Mouse (Mus musculus): Measurements from ENCODE around the gene Ryr1. TPM values are rescaled to one million over a fixed set of nuclear protein-coding genes. Genes with fewer than 3 reads are reported as not detected.

Ryr1 gene
- 0.18 to 0.60 TPM (median 0.46 TPM) in 4 replicates for total RNA-seq (2023)

DNA sequence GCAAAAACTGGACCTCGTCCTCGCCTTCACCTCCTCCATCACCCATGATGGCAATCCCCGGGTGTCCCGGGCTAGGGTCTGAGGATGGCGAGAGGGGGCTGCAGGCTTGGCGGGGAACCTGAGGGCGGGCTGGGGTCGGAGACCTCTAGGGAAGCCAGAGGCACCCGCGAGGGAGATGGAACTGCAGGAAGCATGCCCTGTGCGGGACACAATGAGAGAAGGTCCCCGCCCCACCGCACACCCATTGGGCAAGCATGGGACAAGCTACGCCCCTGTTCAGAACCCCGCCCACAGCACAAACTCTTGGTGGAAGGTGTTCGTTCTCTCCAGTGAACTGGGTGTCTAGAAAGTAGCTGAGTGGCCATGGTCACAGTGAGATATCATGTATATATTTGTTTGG is at the start of gene Ryr1:
Ryr1 (minus strand) TSS at position 210 of the 400 bp plus-strand sequence.

DNA sequence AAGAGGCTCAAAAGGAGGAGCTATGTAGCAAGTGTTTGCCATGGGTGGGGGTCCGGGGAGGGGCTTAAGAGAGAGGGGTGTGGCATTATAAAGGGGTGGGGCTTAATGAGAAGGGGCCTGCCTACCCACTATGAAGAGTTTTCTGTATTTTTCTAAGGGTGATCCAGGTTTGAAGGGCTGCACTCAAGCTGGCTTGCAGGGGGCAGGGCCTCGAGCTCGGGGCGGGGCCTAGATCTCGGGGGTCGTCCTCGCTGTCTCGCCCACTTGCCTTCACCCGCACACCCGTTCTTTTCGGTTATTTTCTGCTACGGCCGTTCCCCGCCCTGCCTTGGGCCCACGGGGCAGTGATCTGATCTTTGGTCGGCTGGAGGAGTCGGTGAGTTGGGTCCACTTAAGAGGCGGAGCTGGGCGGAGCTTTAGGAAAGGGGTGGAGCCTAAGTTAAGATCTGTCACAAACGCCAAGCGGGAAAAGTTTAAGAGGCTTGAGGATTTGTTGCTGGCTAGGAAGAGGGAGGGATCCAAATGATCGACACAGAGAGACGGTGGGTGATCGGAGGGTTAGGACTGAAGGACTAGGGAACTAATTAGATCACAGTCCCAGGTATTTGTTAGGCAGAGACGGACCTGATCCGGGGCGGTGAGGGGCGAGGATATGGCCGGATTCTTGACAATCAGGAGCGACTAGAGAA is 45.2 kb upstream of the Ryr1 start, which contains the start of the genes Ggn and Spred3:
Ggn (plus strand) TSS at position 145 of the 689 bp plus-strand sequence.
Spred3 (minus strand) TSS at position 346 of the 689 bp plus-strand sequence.

DNA sequence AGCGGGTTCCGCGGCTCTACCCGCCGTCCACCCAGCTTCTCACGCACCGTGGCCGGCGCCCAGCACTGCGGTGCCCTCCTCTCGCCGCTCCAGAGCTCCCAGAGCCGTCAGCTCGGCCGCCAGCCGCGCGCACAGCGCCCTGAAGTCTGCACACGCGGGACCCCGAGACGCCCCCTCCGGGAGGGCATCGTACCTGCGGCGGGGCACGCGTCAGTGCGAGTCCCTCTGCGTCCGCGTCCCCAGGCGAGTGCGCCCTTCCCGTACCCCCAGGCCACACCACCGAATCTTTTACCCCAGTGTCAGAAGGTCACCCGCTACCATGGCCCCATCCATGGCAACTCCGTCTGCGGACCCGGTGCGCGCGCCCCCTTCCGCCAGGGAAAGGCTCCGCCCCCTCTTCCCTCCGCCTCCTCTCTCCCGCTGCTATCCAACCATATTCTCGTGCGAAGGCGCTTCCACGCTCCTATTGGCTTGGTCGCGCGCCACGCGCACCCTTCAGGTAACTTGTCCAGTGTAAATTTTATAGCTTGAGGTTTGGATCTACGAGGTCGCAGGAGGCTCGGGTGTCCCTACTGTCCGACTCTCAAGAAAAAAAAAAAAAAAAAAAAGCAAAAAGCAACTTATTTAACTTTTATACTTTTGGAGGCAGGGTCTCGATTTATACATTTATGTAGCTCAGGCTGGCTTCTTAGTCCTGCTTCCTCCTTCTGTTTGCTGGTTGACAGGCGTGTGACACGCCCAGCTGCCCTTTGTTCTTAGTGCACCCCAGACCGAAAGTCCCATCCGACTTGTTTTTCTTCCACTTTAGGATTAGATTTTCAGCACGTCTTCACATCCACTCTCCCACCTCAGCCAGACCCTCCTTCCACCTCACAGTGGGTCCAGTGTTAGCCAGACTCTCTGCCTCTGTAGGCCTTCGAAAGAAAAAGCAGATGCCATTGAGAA is 31.1 kb upstream of the Ryr1 start, which contains the start of gene Fam98c:
Fam98c (minus strand) TSS at position 397 of the 945 bp plus-strand sequence.

DNA sequence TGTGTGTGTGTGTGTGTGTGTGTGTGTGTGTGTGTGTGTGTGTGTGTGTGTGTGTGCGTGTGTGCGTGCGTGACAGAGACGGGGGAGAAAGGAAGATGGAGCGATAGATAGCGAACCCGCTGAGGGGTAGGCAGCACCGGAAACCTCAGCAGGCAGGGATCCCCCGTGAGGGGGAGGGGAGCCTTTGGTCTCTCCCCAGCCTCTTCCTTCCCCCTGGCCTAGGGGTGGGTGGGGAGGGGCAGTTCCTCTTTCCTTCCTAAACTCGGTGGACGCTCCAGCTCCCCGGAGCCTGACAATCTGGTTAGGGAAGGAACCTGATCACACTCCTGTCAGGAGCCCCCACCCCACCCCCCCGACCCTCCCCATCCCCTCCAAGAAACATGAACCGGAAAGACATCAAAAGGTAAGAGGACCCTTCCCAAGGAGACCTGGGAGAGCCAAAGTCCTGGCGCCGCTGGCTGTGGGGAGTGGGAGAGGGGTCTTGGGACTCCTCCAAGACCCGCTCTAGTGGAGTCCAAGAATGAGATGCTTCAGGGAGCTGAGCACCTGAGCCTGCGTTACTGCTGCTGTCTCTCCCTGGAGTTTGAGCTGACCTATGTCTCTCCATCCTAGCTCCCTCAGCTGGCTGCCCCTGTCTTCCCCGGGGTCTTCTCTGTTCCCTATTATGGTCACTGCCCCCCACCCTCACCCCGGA is 9.9 kb upstream of the Ryr1 start, which contains the start of gene Rasgrp4:
Rasgrp4 (plus strand) TSS at position 159 of the 694 bp plus-strand sequence.

DNA sequence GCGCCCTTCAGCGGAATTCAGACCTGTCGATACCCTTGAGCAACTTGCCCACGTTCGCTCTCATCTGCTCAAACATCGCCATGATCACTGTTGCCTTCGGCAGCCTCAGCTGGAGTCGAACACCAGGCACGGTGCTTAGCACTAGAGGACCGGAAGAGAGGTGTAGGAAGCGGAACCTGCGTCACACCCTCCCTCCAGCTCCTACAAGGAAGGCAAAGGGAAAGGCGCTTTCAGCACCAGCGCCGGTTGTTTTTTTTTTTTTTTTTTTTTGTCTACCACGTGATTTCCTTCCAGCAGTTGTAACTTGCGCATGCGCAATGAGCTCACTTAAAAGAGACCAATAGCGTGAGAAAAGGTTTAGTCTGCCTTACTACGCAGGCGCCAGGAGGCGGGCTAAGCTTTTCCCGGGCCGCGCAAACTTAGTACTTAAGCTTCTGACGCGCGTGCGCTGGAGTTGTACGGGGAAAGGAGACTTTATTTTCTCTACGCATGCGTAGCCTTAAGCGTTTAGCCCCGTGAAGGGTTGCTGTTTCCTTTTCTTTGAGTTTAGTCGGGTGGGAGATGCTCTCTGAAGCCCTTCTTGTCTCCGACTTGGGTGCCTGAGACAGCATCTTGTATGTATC is 143.2 kb downstream of the Ryr1 start, which contains the start of the genes Eif3k and Map4k1:
Eif3k (minus strand) TSS at position 214 of the 623 bp plus-strand sequence.
Map4k1 (plus strand) TSS at position 400 of the 623 bp plus-strand sequence.

DNA sequence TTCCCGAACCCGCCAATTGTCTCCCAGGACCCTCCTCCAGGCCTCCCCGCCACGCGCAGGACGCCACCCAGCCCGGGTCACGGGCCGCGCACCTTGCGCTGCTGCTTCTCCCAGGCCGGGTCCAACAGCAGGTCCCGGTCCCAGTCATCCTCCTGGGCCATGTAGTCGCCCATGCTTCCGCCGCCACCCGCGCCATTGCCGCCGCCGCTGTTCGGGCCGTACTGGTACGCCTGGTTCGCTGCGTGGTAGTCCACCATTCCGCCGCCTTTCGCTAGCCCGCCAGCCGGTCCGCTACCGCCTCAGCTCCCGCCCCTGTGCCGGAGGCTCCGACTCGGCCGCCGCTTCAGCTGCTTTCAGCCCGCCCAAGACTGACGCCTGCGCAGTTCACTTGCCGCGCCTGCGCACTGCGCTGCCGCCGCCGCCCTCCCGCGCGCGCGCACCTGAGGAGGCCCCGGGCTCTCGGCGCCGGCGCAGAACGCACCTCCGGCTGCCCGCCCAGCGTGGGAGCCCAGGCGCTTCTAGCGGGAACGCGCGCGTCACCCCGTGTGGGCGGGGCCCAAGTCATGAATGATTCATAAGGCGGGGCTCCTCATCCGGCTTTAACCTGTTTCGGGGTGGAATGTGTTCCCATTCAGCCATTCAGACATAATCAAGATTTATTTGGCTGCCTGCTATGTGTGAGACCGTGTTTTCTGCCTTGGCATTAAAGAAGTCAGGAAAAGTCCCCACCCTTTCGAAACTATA is 162.9 kb downstream of the Ryr1 start, which contains the start of gene Actn4:
Actn4 (minus strand) TSS at position 414 of the 744 bp plus-strand sequence.

Other genes starting within 250 kb of the Ryr1 start
- gene Capn12, start 243.8 kb downstream of the Ryr1 start, total RNA-seq (2023): not detected in 4 replicates
- 105 to 121 TPM (median 115 TPM) in 4 replicates for gene Actn4, start 162.8 kb downstream of the Ryr1 start, total RNA-seq (2023)
- gene Eif3k, start 143.3 kb downstream of the Ryr1 start, total RNA-seq (2023): 234 to 267 TPM (median 257 TPM) in 4 replicates
- 339 to 367 TPM (median 355 TPM) in 4 replicates for gene Map4k1, start 143.1 kb downstream of the Ryr1 start, total RNA-seq (2023)
- gene Rasgrp4, start 9.7 kb upstream of the Ryr1 start, total RNA-seq (2023): 3.2 to 5.5 TPM (median 3.9 TPM) in 4 replicates
- 25.1 to 29.8 TPM (median 26.9 TPM) in 4 replicates for gene Fam98c, start 31.1 kb upstream of the Ryr1 start, total RNA-seq (2023)
- 0.33 TPM in 1 of 4 replicates, not detected in the others for gene Ggn, start 45.0 kb upstream of the Ryr1 start, total RNA-seq (2023)
- 1.3 to 3.5 TPM (median 2.6 TPM) in 4 replicates for gene Spred3, start 45.2 kb upstream of the Ryr1 start, total RNA-seq (2023)
- gene Psmd8, start 55.5 kb upstream of the Ryr1 start, total RNA-seq (2023): 226 to 244 TPM (median 237 TPM) in 4 replicates
- gene Catsperg1, start 88.9 kb upstream of the Ryr1 start, total RNA-seq (2023): 1.5 to 3.6 TPM (median 1.8 TPM) in 4 replicates
- 1.0 to 1.4 TPM (median 1.2 TPM) in 4 replicates for gene Kcnk6, start 107.3 kb upstream of the Ryr1 start, total RNA-seq (2023)
- gene Yif1b, start 113.2 kb upstream of the Ryr1 start, total RNA-seq (2023): 21.5 to 26.9 TPM (median 23.7 TPM) in 4 replicates
- 0.66 to 3.5 TPM (median 3.3 TPM) in 4 replicates for gene 2200002D01Rik, start 123.3 kb upstream of the Ryr1 start, total RNA-seq (2023)
- 34.2 to 44.3 TPM (median 35.8 TPM) in 4 replicates for gene Spint2, start 156.7 kb upstream of the Ryr1 start, total RNA-seq (2023)
- not detected in 4 replicates for gene Ppp1r14a, start 164.1 kb upstream of the Ryr1 start, total RNA-seq (2023)
- 0.61 to 1.1 TPM (median 0.81 TPM) in 4 replicates for gene Dpf1, start 178.8 kb upstream of the Ryr1 start, total RNA-seq (2023)

Data from B cell, adult 62 days (primary cell).